Mouse (Mus musculus): Measurements from ENCODE around the gene Ttc16. TPM values are rescaled to one million over a fixed set of nuclear protein-coding genes. Genes with fewer than 3 reads are reported as not detected.
A peak's percentile ranks its signal among the peaks of the same experiment; 100 is the strongest.

Gene Ttc16
- 2.0 and 2.6 TPM in 2 replicates for polyA plus RNA-seq (2012; rRNA removed)

DNA sequence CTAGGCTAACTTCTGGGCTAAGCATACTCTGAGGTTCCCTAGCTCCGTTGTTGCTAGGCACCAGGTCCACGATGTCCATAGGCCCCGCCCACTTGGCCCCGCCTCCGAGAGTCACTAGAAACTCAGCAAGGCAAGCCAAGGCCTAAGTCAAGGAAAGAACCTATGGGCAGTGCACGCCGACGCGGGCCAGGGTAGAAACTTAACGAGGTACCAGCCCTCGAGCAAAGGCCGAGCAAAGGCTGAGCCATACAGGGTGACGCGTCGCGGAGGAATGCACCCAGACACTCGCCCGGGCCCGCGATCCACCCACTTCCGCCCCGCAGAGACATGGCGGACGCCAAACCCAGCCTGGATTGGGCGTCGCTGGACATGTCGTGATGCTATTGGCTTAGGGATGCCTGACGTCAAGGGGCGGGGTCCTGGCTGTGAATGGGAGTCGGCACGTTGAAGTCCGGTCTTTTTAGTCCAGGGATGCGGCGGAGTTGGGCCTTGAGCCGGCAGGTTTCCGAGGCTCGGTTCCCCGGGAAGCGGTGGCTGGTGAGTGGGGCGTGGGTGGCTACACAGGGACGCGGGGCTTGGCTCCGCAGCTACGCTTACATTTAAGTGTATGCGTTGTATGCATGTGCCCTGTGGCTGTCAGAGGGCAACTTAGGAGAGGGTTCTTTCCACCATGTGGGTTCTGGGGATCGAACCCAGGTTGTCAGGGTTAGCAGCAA is at the start of gene Ttc16, which contains the start of gene Ptrh1:
TSS of gene Ttc16 (minus strand) at position 275 of the 716 bp plus-strand sequence.
TSS of gene Ptrh1 (plus strand) at position 428 of the 716 bp plus-strand sequence.
- Histone ChIP-seq H3K4me1 (ENCODE audit: control insufficient read depth, insufficient read depth, low read length) (0 out of 2 replicates have a peak, but pooled peaks cover 3% of the 10 kb centered on the region), H3K27ac (ENCODE audit: insufficient read depth, low read length) (no peak within 1 kb of the TSS), H3K4me3 (replicated peaks; ENCODE audit: insufficient read depth, low read depth, low read length) (peak within 1 kb of the TSS; percentile 85), H3K27me3 (ENCODE audit: control insufficient read depth, insufficient read depth, low read length) (no peaks in the 10 kb centered on the region)
- WGBS: under 1% methylated on average over 46 of the region's 46 CpGs
- DNase-seq: peak; percentile 97 to 98
- TF ChIP-seq CTCF (IDR thresholded peaks at IDR 0.05; ENCODE audit: borderline replicate concordance, insufficient read depth, low read depth, low read length) (no peak), POLR2A (IDR thresholded peaks at IDR 0.05; ENCODE audit: borderline replicate concordance, insufficient read depth, low read length) (peak; percentile 47; the same call in 1 of the 2 replicates)

DNA sequence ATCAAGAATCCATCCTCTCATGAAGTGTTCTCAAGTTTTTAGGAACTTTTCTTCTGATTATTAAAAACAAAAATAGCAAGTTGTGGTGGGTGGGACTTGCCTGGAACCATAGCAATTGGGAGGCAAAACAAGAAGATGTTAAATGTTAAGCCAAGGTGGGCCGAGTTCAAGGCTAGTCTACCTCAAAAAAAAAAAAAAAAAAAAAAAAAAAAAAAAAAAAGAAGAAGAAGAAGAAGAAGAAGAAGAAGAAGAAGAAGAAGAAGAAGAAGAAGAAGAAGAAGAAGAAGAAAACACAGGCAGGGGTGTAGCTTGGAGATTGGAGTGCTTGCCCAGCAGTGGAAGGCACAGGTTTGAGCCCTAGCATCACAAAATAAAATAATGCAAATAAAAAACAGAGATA is 49.3 kb upstream of the Ttc16 start:
- WGBS: 84% methylated on average over 1 of the region's 1 CpGs
- no peaks in the 10 kb centered on the region for H3K27me3 ChIP-seq (ENCODE audit: control insufficient read depth, insufficient read depth, low read length)
- DNase-seq: no peak
- peak overlapping the region; percentile 61; the same call in 1 of the 2 replicates for H3K27ac ChIP-seq (ENCODE audit: insufficient read depth, low read length)
- TF ChIP-seq CTCF (IDR thresholded peaks at IDR 0.05; ENCODE audit: borderline replicate concordance, insufficient read depth, low read depth, low read length) (no peak), POLR2A (IDR thresholded peaks at IDR 0.05; ENCODE audit: borderline replicate concordance, insufficient read depth, low read length) (no peak)
- peaks cover 64% of the 10 kb centered on the region for H3K4me1 ChIP-seq (ENCODE audit: control insufficient read depth, insufficient read depth, low read length)
- H3K4me3 ChIP-seq (replicated peaks; ENCODE audit: insufficient read depth, low read depth, low read length): no peak overlapping the region

DNA sequence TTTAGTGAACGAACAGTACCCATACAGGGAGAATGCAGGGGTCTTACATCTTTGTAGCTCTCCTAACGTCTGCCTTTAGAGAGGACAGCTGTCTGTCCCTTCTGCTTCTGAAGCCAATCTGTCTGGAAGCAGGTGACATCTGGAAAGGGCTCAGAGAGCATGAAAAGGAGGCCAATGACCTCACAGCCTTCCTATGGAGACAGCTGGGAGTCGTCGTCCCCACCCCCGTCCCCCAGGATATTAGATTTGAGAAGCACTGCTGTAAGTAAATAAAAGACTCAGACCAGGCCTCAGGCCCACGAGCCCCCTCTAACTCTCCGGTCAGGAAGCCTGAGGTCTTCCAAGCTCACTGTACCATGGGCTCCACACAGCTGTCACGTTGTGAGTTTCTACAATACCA is 48.7 kb upstream of the Ttc16 start:
- 18% methylated on average over 8 of the region's 8 CpGs for WGBS
- no peak for DNase-seq
- TF ChIP-seq POLR2A (IDR thresholded peaks at IDR 0.05; ENCODE audit: borderline replicate concordance, insufficient read depth, low read length) (no peak), CTCF (IDR thresholded peaks at IDR 0.05; ENCODE audit: borderline replicate concordance, insufficient read depth, low read depth, low read length) (no peak)
- Histone ChIP-seq H3K27ac (ENCODE audit: insufficient read depth, low read length) (peak overlapping the region; percentile 61), H3K27me3 (ENCODE audit: control insufficient read depth, insufficient read depth, low read length) (no peaks in the 10 kb centered on the region), H3K4me3 (replicated peaks; ENCODE audit: insufficient read depth, low read depth, low read length) (no peak overlapping the region), H3K4me1 (ENCODE audit: control insufficient read depth, insufficient read depth, low read length) (peaks cover 61% of the 10 kb centered on the region)

DNA sequence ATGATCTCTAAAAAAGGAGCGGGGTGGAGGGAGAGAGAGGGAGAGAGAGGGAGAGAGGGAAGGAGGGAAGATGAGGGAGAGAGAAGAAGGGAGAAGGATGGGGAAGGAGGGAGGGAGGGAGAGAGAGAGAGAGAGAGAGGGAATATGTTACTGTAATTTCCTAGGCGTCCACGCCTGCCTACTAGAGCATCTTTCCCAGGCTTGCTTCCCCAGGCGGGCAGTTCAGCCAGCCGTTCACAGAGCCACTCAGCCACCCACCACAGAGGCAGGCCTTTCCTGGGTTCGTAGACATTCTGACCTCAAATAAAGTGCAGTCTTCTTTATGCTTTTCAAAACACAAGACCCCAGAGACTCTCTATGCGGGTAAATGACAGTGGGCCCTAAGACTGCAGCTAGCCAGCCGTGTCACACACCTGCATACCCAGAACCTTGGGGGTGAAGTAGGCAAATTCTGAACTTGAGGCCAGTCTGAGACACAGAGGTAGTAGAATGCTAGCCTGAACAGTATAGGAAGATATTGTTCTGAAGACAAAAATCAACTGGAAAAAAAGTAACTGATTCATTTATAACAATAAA is 48.2 kb upstream of the Ttc16 start:
- DNase-seq: no peak

DNA sequence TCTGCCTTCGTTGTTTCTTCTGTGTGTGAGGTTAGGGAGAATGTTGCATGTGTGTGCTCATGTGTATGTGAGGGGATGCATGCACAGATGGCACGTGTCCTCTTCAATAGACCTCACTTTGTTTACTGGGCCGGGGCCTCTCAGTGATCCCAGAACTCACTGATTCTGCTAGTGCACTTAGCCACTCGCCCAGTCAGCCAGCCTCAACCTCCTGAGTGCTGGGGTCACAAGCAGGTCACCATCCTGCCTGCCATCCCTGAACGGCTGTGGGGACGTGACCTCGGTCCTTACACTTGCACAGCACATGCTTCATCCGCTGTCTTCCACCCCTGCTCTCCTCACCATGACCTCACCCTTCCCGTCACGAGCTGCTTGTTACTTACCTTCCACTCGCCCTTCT is 47.7 kb upstream of the Ttc16 start:
- Histone ChIP-seq H3K4me3 (replicated peaks; ENCODE audit: insufficient read depth, low read depth, low read length) (no peak overlapping the region), H3K4me1 (ENCODE audit: control insufficient read depth, insufficient read depth, low read length) (peaks cover 61% of the 10 kb centered on the region), H3K27ac (ENCODE audit: insufficient read depth, low read length) (peak overlapping the region; percentile 61), H3K27me3 (ENCODE audit: control insufficient read depth, insufficient read depth, low read length) (no peaks in the 10 kb centered on the region)
- WGBS: 19% methylated on average over 11 of the region's 11 CpGs
- TF ChIP-seq CTCF (IDR thresholded peaks at IDR 0.05; ENCODE audit: borderline replicate concordance, insufficient read depth, low read depth, low read length) (no peak), POLR2A (IDR thresholded peaks at IDR 0.05; ENCODE audit: borderline replicate concordance, insufficient read depth, low read length) (no peak)
- DNase-seq: peak in 1 of 2 experiments; percentile 58

More for the DNA sequence above, 48.2 kb upstream of the Ttc16 start:
- H3K4me1 ChIP-seq (ENCODE audit: control insufficient read depth, insufficient read depth, low read length): peaks cover 61% of the 10 kb centered on the region
- H3K4me3 ChIP-seq (replicated peaks; ENCODE audit: insufficient read depth, low read depth, low read length): no peak overlapping the region
- H3K27ac ChIP-seq (ENCODE audit: insufficient read depth, low read length): peak overlapping the region; percentile 61
- WGBS: 21% methylated on average over 8 of the region's 8 CpGs
- H3K27me3 ChIP-seq (ENCODE audit: control insufficient read depth, insufficient read depth, low read length): no peaks in the 10 kb centered on the region
- no peak for TF ChIP-seq POLR2A (IDR thresholded peaks at IDR 0.05; ENCODE audit: borderline replicate concordance, insufficient read depth, low read length)
- TF ChIP-seq CTCF (IDR thresholded peaks at IDR 0.05; ENCODE audit: borderline replicate concordance, insufficient read depth, low read depth, low read length): no peak

DNA sequence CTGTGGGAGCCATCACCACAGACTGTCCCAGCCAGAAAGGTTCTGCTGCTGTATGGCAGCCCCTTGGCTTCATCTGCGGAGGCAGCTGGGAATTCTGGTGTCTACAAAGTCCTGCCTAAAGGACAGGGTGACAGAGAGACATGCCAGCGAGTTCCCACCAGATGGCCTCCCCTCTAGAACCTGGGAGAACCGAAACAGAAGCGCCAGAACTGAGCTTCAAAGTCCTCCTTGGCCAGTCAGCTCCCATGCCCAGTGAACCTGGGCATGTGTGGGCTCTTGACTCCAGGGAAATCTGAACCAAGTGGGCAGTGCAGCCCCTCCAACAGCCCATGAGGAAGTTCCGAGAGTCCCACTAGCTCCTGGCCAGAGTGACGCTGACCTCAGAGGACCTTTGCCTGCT is 47.2 kb upstream of the Ttc16 start:
- Histone ChIP-seq H3K4me3 (replicated peaks; ENCODE audit: insufficient read depth, low read depth, low read length) (no peak overlapping the region), H3K27ac (ENCODE audit: insufficient read depth, low read length) (peak overlapping the region; percentile 61), H3K27me3 (ENCODE audit: control insufficient read depth, insufficient read depth, low read length) (no peaks in the 10 kb centered on the region), H3K4me1 (ENCODE audit: control insufficient read depth, insufficient read depth, low read length) (peaks cover 65% of the 10 kb centered on the region)
- TF ChIP-seq POLR2A (IDR thresholded peaks at IDR 0.05; ENCODE audit: borderline replicate concordance, insufficient read depth, low read length): no peak
- no peak; the same call in 1 of the 2 replicates for TF ChIP-seq CTCF (IDR thresholded peaks at IDR 0.05; ENCODE audit: borderline replicate concordance, insufficient read depth, low read depth, low read length)
- 16% methylated on average over 6 of the region's 6 CpGs for WGBS
- peak; percentile 68 to 69 for DNase-seq

DNA sequence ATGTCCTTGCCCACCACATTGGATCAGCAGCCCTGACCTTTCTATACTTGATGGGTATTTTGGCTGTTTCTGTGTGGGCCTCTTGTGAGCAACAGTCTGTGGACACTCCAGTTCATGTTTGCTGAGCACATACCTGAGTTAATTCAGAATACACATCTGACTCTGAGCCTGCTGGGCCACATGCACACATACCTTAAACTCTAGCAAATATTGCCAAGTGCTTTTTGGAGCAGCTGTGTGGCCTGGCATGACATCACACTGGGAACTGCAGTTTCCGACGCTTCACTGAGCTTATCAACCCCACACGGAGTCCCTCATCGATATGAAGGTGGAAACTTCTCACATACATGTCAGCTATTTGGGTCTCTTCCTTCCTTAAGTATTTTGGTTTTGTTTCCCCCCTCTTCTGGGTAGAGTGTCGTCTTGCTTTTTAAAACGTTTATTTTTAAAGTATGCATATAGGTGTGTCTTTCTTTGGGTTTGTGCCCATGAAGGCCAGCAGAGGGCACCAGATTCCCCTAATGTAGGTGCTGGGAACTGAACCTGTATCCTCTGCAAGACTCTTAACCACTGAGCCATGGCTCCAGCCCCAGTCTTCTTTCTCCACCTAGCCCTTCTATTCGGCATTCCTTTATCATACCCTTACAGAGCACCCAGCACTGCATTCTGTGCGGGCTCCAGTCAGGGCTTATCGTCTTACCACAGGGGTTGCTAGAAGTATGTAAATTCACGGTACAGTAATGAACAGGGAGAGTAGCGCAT is 45.8 kb upstream of the Ttc16 start:
- WGBS: 41% methylated on average over 11 of the region's 11 CpGs
- DNase-seq: peak in 1 of 2 experiments; percentile 63

More for the DNA sequence above, 45.8 kb upstream of the Ttc16 start:
- TF ChIP-seq CTCF (IDR thresholded peaks at IDR 0.05; ENCODE audit: borderline replicate concordance, insufficient read depth, low read depth, low read length): peak; percentile 62
- no peak for TF ChIP-seq POLR2A (IDR thresholded peaks at IDR 0.05; ENCODE audit: borderline replicate concordance, insufficient read depth, low read length)
- Histone ChIP-seq H3K27me3 (ENCODE audit: control insufficient read depth, insufficient read depth, low read length) (no peaks in the 10 kb centered on the region), H3K27ac (ENCODE audit: insufficient read depth, low read length) (peak overlapping the region; percentile 61), H3K4me1 (ENCODE audit: control insufficient read depth, insufficient read depth, low read length) (peaks cover 69% of the 10 kb centered on the region), H3K4me3 (replicated peaks; ENCODE audit: insufficient read depth, low read depth, low read length) (no peak overlapping the region)

All from cerebellum, adult 2 months (tissue).